18 mouse cellular contexts compared by ENCODE assay signal in the genomic region with DNA sequence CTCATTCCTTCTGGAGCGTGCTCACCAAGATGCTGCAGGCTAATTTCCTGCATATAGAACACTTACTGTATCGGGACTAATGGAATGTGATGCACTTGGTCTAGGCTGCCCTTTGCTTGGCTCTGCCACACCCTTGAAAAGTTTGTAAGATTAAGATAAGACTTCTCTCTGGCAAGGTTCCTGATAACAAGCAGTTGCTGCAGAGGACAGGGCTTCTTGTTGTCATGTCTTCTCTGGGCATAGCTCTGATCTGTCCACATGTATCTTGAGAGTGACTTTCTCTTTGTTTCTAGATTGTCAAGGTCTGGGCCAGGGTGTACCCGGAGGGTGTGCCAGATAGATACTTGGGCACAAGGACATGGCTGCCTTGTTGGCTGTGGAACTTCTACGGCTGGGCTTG.
A peak's percentile ranks its signal among the peaks of the same experiment; 100 is the strongest.
DNase-seq lines count a peak whose midpoint lies in the region; ATAC-seq lines count a peak whose summit lies in the region.
"Had no signal": no experiment of that assay in that cellular context is flagged by ENCODE, and none has a peak within 500 bp of the region (broad histone marks: within the 10 kb centered on the region; RNA-seq: fewer than 3 reads in every experiment).

No protein-coding gene starts in this region.

- no peak overlapping the region for H3K4me2 ChIP-seq in liver, embryonic 11.5 days
- no peak overlapping the region for H3K4me2 ChIP-seq in liver, embryonic 12.5 days
- H3K4me2 ChIP-seq in stomach, embryonic 14.5 days (replicated peaks; ENCODE audit: low read depth, low read length): no peak overlapping the region
- H3K4me2 ChIP-seq: embryonic facial prominence, embryonic 15.5 days; heart, embryonic 12.5 days; lung, embryonic 15.5 days had no signal

- no peak for DNase-seq in liver, embryonic 11.5 days (ENCODE audit: low spot score)
- no peak for DNase-seq in liver
- DNase-seq in natural killer cell, adult 2 months (ENCODE audit: low spot score in 2 of 2): no peak
- DNase-seq in adrenal gland, adult 18-20 months (ENCODE audit: low spot score in 2 of 2): no peak
- DNase-seq: adrenal gland, adult 8-10 months; cerebellum, postnatal 10 days; heart, postnatal 36 days; right cerebral cortex, postnatal 4 days; thymus, adult 18-20 months had no signal

- H3K9ac ChIP-seq in liver, embryonic 11.5 days (ENCODE audit: low read depth, low read length): no peak overlapping the region
- no peak overlapping the region for H3K9ac ChIP-seq in liver, embryonic 12.5 days
- H3K9ac ChIP-seq in stomach, embryonic 14.5 days (replicated peaks; ENCODE audit: low read depth, low read length): no peak overlapping the region
- H3K9ac ChIP-seq: embryonic facial prominence, embryonic 15.5 days; heart, embryonic 12.5 days; lung, embryonic 15.5 days had no signal

- no peak overlapping the region for H3K27ac ChIP-seq in liver, embryonic 11.5 days (ENCODE audit: low read depth, low read length)
- no peak overlapping the region for H3K27ac ChIP-seq in liver, embryonic 12.5 days
- H3K27ac ChIP-seq in stomach, embryonic 14.5 days (ENCODE audit: low read length): peak overlapping the region; percentile 82; the same call in 1 of the 2 replicates
- H3K27ac ChIP-seq: embryonic facial prominence, embryonic 15.5 days; lung, embryonic 15.5 days had no signal

- no peaks in the 10 kb centered on the region for H3K36me3 ChIP-seq in liver, embryonic 11.5 days (ENCODE audit: control insufficient read depth, insufficient read depth, low read length)
- H3K36me3 ChIP-seq in liver, embryonic 12.5 days: no peaks in the 10 kb centered on the region
- no peaks in the 10 kb centered on the region for H3K36me3 ChIP-seq in stomach, embryonic 14.5 days (ENCODE audit: control insufficient read depth, insufficient read depth, low read length)
- H3K36me3 ChIP-seq: embryonic facial prominence, embryonic 15.5 days; heart, embryonic 12.5 days; lung, embryonic 15.5 days had no signal

- peak; percentile 43; the same call in 1 of the 2 replicates for ATAC-seq in liver, embryonic 11.5 days (replicated peaks; ENCODE audit: low FRiP score)
- 0 out of 2 replicates have a peak, but pooled peaks have one; percentile 43 for ATAC-seq in erythroblast, adult 5-6 weeks (replicated peaks; ENCODE audit: low FRiP score, poor library complexity, severe bottlenecking)
- ATAC-seq in liver, embryonic 12.5 days: peak; percentile 66
- no peak for ATAC-seq in stomach, embryonic 14.5 days (ENCODE audit: insufficient number of reproducible peaks, insufficient read depth, low FRiP score, low read depth)
- ATAC-seq: forebrain, embryonic 14.5 days; inflammation-experienced regulatory T-cells, adult 6 months had no signal

- WGBS in liver, embryonic 11.5 days: 75% methylated on average over 4 of the region's 4 CpGs
- 54% methylated on average over 4 of the region's 4 CpGs for WGBS in liver, embryonic 12.5 days (ENCODE audit: insufficient replicate concordance)
- 78% methylated on average over 4 of the region's 4 CpGs for WGBS in stomach, embryonic 14.5 days

- no peaks in the 10 kb centered on the region for H3K4me1 ChIP-seq in liver, embryonic 11.5 days (replicated peaks; ENCODE audit: control insufficient read depth, insufficient read depth, low read length)
- peaks cover 11% of the 10 kb centered on the region for H3K4me1 ChIP-seq in liver, embryonic 12.5 days
- H3K4me1 ChIP-seq in stomach, embryonic 14.5 days (ENCODE audit: control insufficient read depth, insufficient read depth, low read length): peaks cover 33% of the 10 kb centered on the region
- H3K4me1 ChIP-seq: megakaryocyte, embryonic 14.5 days had no signal

- no peak overlapping the region for H3K4me3 ChIP-seq in liver, embryonic 11.5 days (ENCODE audit: low read depth, low read length)
- H3K4me3 ChIP-seq in liver, embryonic 12.5 days: no peak overlapping the region
- no peak overlapping the region for H3K4me3 ChIP-seq in stomach, embryonic 14.5 days (ENCODE audit: low read depth, low read length)
- H3K4me3 ChIP-seq: embryonic facial prominence, embryonic 15.5 days; heart, embryonic 12.5 days; lung, embryonic 15.5 days; megakaryocyte, embryonic 14.5 days had no signal

- no peaks in the 10 kb centered on the region for H3K27me3 ChIP-seq in liver, embryonic 11.5 days (replicated peaks; ENCODE audit: control insufficient read depth, insufficient read depth, low read length)
- no peaks in the 10 kb centered on the region for H3K27me3 ChIP-seq in liver, embryonic 12.5 days (replicated peaks)
- no peaks in the 10 kb centered on the region for H3K27me3 ChIP-seq in stomach, embryonic 14.5 days (ENCODE audit: control insufficient read depth, insufficient read depth, low read length)
- H3K27me3 ChIP-seq: embryonic facial prominence, embryonic 15.5 days; heart, embryonic 12.5 days; lung, embryonic 15.5 days; megakaryocyte, embryonic 14.5 days had no signal

- no peaks in the 10 kb centered on the region for H3K9me3 ChIP-seq in liver, embryonic 11.5 days (ENCODE audit: control insufficient read depth, low read length)
- peaks cover 7% of the 10 kb centered on the region; the same call in 1 of the 2 replicates for H3K9me3 ChIP-seq in liver, embryonic 12.5 days (replicated peaks)
- H3K9me3 ChIP-seq in stomach, embryonic 14.5 days (ENCODE audit: control insufficient read depth, low read depth, low read length): no peaks in the 10 kb centered on the region
- H3K9me3 ChIP-seq: embryonic facial prominence, embryonic 15.5 days; heart, embryonic 12.5 days; lung, embryonic 15.5 days; megakaryocyte, embryonic 14.5 days had no signal
